Mouse (Mus musculus) induced T-regulatory cell, adult 2 months (primary cell): ENCODE data around the gene Scgb1b30.
"Not testable (repeated sequence)": the region's sequence is repeated elsewhere in the genome, so short reads cannot be mapped to it uniquely, and the experiment has no call there.

Source experiments
- DNase-seq: peaks from one replicate; pipeline ENCODE4 v3.0.0-alpha.2; 2012; ENCODE audit warnings: low read depth

The Scgb1b30 gene

GRCm38 (mm10) chr7:34094911-34095481 lies at the start of gene Scgb1b30:
Gene Scgb1b30, plus strand, starts transcription at chr7:34095431.
- DNase-seq, result no peak

GRCm38 (mm10) chr7:34068132-34068531 lies 27.1 kb upstream of the Scgb1b30 start:
- not testable (repeated sequence) for DNase-seq

DNA sequence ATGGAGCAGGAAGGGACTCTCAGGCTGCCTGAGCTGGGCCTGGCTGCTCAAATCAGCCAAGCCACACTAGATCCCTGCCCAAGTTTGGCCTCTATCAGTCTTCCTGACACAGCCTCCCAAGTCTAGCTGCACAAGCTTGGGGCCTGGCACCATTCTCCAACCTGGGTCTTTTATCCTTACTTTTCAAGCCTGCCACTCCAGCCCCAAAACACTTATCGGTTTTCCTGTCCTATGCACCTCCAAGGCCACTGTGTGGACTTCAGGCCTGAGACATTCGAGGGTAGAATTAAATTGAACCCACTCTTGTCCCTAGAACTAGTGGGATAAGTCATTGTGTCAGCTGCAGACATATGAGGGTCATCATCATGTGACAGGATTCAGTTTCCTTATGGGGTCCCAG lies 4.8 kb downstream of the Scgb1b30 start:
- no peak for DNase-seq

DNA sequence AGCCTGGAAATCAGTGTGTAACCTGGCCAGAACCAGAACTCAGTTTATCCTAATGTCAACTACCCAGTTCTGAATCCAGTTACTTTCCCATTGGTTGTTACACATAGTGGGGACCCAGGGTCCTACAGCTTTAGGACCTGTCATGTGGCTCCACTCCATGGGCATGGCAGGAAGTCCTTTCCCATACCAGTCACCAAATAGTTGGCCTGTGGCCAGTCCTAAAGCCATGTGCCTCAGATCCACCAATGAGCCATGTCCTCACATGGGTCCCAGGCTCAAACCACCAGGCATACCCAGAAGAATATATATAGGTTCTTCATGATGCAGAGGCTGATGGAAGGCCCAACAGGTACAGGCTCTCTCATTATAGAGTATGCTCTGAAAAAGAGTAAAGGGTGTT lies 6.0 kb downstream of the Scgb1b30 start:
- no peak for DNase-seq

DNA sequence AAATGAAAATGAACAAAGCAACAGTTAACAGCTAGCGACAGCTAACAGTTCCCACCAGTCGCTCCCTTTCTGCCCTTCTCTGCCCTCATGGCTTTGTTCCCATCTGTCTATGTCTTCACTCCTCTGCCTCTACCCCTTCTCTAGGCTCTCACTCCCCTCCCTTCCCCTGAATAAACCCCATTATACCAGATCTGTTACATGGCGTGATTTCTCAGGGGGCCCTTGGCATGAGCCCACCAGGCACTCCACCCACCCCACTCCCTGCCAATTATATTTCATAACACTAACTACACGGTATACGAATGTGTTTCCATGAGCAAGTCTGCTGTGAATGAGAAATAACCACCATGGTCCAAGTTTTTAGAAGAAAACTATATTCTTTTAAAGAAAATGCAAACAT lies 14.0 kb downstream of the Scgb1b30 start:
- DNase-seq, result no peak

DNA sequence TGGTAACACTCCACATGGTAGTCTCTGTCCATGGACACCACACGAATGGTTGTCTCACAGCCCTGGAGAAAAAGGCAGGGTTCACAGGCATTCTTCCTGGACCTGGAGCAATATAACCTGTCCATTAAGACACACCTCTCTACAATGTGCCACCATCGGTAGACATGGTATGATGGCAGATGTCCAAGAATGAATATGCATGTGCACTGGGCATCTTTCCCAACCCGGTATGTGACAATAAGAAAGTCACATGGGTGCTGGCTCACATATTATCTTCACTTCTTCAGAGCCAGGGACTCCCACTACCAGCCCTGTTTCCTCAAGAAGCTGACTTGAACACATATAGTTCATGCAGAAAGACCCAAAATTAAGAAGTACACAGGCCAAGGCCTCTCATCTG lies 21.4 kb downstream of the Scgb1b30 start:
- DNase-seq, result no peak

GRCm38 (mm10) chr7:34120636-34121035 lies 25.4 kb downstream of the Scgb1b30 start:
- DNase-seq, result not testable (repeated sequence)

- DNase-seq, result no peak
These were observed 27.9 kb downstream of the Scgb1b30 start for GRCm38 (mm10) chr7:34122987-34123720.

- no peak for DNase-seq
These were observed 30.1 kb downstream of the Scgb1b30 start for GRCm38 (mm10) chr7:34125346-34125745.

GRCm38 (mm10) chr7:34126291-34126690 lies 31.1 kb downstream of the Scgb1b30 start:
- no peak for DNase-seq

DNA sequence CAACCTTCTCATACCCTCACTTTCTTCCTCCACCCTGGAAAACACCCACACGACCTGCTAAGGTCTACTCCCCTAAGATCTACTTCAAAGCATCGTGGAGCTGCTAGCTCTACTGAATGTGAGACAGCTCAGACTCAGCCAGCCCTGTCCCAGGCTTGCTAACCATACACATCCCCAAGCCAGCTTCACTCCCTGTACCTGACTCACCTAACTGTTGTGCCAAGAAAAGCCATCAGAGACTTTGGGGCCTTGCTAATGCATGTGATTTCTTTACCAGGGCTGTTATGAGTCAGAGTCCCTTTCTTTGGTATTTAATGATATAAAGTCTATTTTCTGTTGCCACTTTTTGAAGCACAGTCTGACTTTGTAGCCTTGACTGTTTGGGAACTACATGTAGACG lies 35.9 kb downstream of the Scgb1b30 start:
- no peak for DNase-seq

DNA sequence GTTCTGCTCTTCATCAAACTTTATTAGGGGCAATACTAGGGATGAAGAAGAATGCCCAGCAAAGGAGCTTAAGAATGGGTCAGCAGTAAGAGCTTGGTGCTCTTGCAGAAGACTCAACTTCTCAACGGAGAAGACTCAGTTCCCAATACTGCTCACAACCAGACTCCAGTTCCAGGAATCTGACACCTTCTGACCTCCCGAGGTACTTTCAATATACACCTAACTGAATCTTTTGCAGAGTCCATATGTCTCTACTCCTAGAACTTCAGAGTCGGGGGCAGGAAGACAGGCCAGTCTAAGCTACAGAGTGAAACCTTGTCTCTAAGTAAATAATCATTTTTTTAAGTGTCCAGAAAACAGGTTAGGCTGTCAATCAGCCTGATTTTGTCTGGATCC lies 36.7 kb downstream of the Scgb1b30 start:
- DNase-seq, result no peak

- DNase-seq, result no peak
These were observed 37.3 kb downstream of the Scgb1b30 start for GRCm38 (mm10) chr7:34132355-34133079.

DNA sequence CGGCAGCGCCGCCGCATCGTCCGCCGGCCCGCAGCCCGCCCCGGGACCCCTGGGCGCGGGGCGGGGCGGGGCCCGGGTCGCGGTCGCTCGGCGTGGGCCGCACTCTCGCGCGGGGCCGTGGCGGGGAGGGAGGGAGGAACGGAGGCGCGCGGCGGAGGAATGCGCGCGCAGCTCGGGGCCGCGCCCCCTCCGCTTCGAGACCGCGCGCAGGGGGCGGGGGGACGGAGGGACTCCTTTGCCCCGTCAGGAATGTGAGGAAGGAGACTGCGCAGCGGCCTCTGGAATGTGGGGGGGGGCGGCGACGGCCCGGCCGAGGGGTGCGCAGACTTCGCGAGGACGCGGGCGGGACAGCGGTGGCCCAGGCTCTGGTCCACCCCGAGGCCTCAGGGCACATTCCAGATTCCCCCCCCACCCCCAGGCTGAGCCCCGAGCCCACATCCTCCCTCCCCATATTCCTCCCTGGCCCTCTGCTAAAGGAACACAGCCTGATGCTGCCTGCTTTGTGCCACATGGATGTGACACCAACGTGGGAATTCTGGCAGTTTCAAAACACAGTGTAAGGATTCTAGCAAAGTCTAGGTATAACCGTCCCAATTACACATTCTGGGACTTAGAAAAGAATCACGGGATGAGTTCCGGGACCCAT lies 38.0 kb downstream of the Scgb1b30 start, which contains the start of gene Wtip:
TSS of gene Wtip (minus strand) at position 152 of the 646 bp plus-strand sequence.
- peak; percentile 18 for DNase-seq

- no peak for DNase-seq
These were observed 39.1 kb downstream of the Scgb1b30 start for GRCm38 (mm10) chr7:34134336-34134735.

DNA sequence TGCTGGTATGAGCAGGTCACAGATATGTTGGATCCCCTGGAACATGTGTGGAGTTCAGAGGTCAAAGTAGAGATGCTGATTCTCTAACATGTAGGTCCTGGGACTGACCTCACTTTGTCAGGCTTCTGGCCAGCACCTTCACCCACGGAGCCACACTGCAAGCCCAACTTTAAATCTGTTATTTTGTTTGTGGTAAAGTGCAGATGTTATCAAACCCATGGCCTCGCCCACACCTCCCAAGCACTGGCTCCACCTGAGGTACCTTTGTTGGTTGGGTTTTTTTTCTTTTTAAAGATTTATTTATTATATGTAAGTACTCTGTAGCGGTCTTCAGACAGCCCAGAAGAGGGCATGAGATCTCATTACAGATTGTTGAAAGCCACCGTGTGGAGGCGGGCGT lies 44.3 kb downstream of the Scgb1b30 start:
- DNase-seq, result no peak

GRCm38 (mm10) chr7:34141123-34141522 lies 45.9 kb downstream of the Scgb1b30 start:
- DNase-seq, result no peak

GRCm38 (mm10) chr7:34147193-34147592 lies 52.0 kb downstream of the Scgb1b30 start:
- no peak for DNase-seq
